ENCODE assay signal across 9 mouse cellular contexts in the genomic region with DNA sequence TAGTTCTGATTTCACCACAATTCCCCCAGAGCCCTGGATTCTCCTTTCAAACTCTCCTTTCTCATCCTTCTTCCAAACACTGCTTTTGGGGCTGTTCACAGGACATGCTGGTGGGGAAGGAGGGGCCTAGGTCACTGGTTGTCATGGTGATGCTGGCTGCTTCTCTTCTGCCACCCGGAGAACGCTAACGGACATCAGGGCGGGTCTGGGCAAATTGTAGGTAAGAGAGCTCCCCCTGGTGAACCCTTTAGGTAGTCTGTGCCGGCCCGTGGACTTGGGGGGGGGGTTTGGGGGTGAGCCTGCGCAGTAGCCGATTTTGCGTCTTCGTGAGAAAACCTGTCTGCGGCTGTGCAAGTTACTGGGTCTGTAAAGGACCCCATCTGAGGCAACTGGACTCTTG. TPM values are rescaled to one million over a fixed set of nuclear protein-coding genes. Genes with fewer than 3 reads are reported as not detected.
A peak's percentile ranks its signal among the peaks of the same experiment; 100 is the strongest.
DNase-seq lines count a peak whose midpoint lies in the region; ATAC-seq and TF ChIP-seq lines count a peak whose summit lies in the region.
"Had no signal": no experiment of that assay in that cellular context is flagged by ENCODE, and none has a peak within 500 bp of the region (broad histone marks: within the 10 kb centered on the region; RNA-seq: fewer than 3 reads in every experiment).

No protein-coding gene starts in this region.

- 9% methylated on average over 11 of the region's 11 CpGs for WGBS in cerebellum, adult 2 months
- 12% methylated on average over 11 of the region's 11 CpGs for WGBS in hindbrain, embryonic 10.5 days
- WGBS in lung, embryonic 15.5 days: 4% methylated on average over 11 of the region's 11 CpGs
- 9% methylated on average over 11 of the region's 11 CpGs for WGBS in olfactory bulb, adult 2 months

- H3K27ac ChIP-seq in MEL (ENCODE audit: control insufficient read depth, low read depth, low read length): no peak overlapping the region
- 0 out of 2 replicates have a peak overlapping the region, but pooled peaks have one; percentile 39 for H3K27ac ChIP-seq in cerebellum, adult 2 months (ENCODE audit: insufficient read depth, low read length)
- H3K27ac ChIP-seq in hindbrain, embryonic 10.5 days: no peak overlapping the region
- H3K27ac ChIP-seq in lung, embryonic 15.5 days: no peak overlapping the region
- H3K27ac ChIP-seq in olfactory bulb, adult 2 months (ENCODE audit: insufficient read depth, low read depth, low read length): no peak overlapping the region

- peak; percentile 62 for TF ChIP-seq RAD21 in MEL (IDR thresholded peaks at IDR 0.05; ENCODE audit: low read depth, low read length)

- peaks cover 3% of the 10 kb centered on the region for H3K79me2 ChIP-seq in MEL (ENCODE audit: control insufficient read depth, insufficient read depth, low read length, poor library complexity)

- peak; percentile 84 for DNase-seq in MEL (ENCODE audit: low read depth, low spot score)
- peak; percentile 71 to 85 for DNase-seq in cerebellum, adult 2 months
- DNase-seq in hindbrain, embryonic 10.5 days (ENCODE audit: low spot score): peak; percentile 73
- DNase-seq in layer of hippocampus, postnatal 10 days (ENCODE audit: low spot score in 2 of 2): peak; percentile 51 to 66
- DNase-seq in thymus, postnatal 0 days (ENCODE audit: low spot score): peak; percentile 66

- TF ChIP-seq POLR2A in MEL (IDR thresholded peaks at IDR 0.05; ENCODE audit: control insufficient read depth in 1 of 2, insufficient read depth in 1 of 2, low read depth in 1 of 2, low read length in 2 of 2, poor library complexity in 1 of 2): no peak
- TF ChIP-seq POLR2A in cerebellum, adult 2 months (IDR thresholded peaks at IDR 0.05; ENCODE audit: borderline replicate concordance, insufficient read depth, low read length): no peak
- no peak for TF ChIP-seq POLR2A in olfactory bulb, adult 2 months (IDR thresholded peaks at IDR 0.05; ENCODE audit: insufficient read depth, low read depth, low read length)

- H3K36me3 ChIP-seq in MEL (ENCODE audit: control insufficient read depth in 1 of 2, insufficient read depth in 2 of 2, low read length in 2 of 2): peaks cover 2 to 8% of the 10 kb centered on the region in 2 experiments; a peak in 2 of 4 replicates
- H3K36me3 ChIP-seq in hindbrain, embryonic 10.5 days: peaks cover 11% of the 10 kb centered on the region
- no peaks in the 10 kb centered on the region for H3K36me3 ChIP-seq in lung, embryonic 15.5 days

- no peak for TF ChIP-seq EP300 in MEL (IDR thresholded peaks at IDR 0.05; ENCODE audit: low read depth in 1 of 2, low read length in 2 of 2)

- TF ChIP-seq CTCF in MEL (IDR thresholded peaks at IDR 0.05 in 2 of 3, conservative IDR thresholded peaks at IDR 0.05 in 1 of 3; ENCODE audit: control insufficient read depth in 1 of 3, insufficient read depth in 1 of 3, low read depth in 2 of 3, low read length in 3 of 3, poor library complexity in 1 of 3, severe bottlenecking in 1 of 3): peak in 2 of 3 experiments; percentile 72 to 74; a peak in 5 of 6 replicates
- peak; percentile 57; the same call in 1 of the 2 replicates for TF ChIP-seq CTCF in cerebellum, adult 2 months (IDR thresholded peaks at IDR 0.05; ENCODE audit: borderline replicate concordance, insufficient read depth, low read depth, low read length)
- no peak for TF ChIP-seq CTCF in olfactory bulb, adult 2 months (IDR thresholded peaks at IDR 0.05; ENCODE audit: insufficient read depth, low read depth, low read length)

- peak; percentile 51 for ATAC-seq in frontal cortex, adult (ENCODE audit: low TSS enrichment)
- ATAC-seq in lung, embryonic 15.5 days (ENCODE audit: borderline replicate concordance, extremely low read depth, low FRiP score, low TSS enrichment): peak; percentile 15; the same call in 1 of the 2 replicates

- no peaks in the 10 kb centered on the region for H3K27me3 ChIP-seq in MEL (ENCODE audit: control insufficient read depth in 1 of 2, insufficient read depth in 2 of 2, low read length in 2 of 2)
- H3K27me3 ChIP-seq in cerebellum, adult 2 months (ENCODE audit: control insufficient read depth, insufficient read depth, low read length): no peaks in the 10 kb centered on the region
- H3K27me3 ChIP-seq in hindbrain, embryonic 10.5 days (ENCODE audit: insufficient read depth, poor library complexity, severe bottlenecking): no peaks in the 10 kb centered on the region
- H3K27me3 ChIP-seq in lung, embryonic 15.5 days: no peaks in the 10 kb centered on the region

- no peaks in the 10 kb centered on the region for H3K9me3 ChIP-seq in MEL (replicated peaks; ENCODE audit: insufficient read depth, low read length)
- H3K9me3 ChIP-seq in hindbrain, embryonic 10.5 days: no peaks in the 10 kb centered on the region; the same call in 1 of the 2 replicates
- no peaks in the 10 kb centered on the region for H3K9me3 ChIP-seq in lung, embryonic 15.5 days

- peaks cover 5 to 13% of the 10 kb centered on the region in 2 experiments for H3K4me1 ChIP-seq in MEL (ENCODE audit: control insufficient read depth in 1 of 2, insufficient read depth in 2 of 2, low read length in 2 of 2)
- H3K4me1 ChIP-seq in cerebellum, adult 2 months (ENCODE audit: control insufficient read depth, insufficient read depth, low read length): no peaks in the 10 kb centered on the region
- peaks cover 16% of the 10 kb centered on the region for H3K4me1 ChIP-seq in hindbrain, embryonic 10.5 days (replicated peaks)
- 0 out of 2 replicates have a peak, but pooled peaks cover 6% of the 10 kb centered on the region for H3K4me1 ChIP-seq in lung, embryonic 15.5 days
- H3K4me1 ChIP-seq in olfactory bulb, adult 2 months (ENCODE audit: control insufficient read depth, insufficient read depth, low read length): no peaks in the 10 kb centered on the region

- no peak overlapping the region for H3K9ac ChIP-seq in MEL (ENCODE audit: control insufficient read depth, low read depth, low read length, poor library complexity, severe bottlenecking)
- H3K9ac ChIP-seq in lung, embryonic 15.5 days: no peak overlapping the region

- H3K4me3 ChIP-seq in MEL (ENCODE audit: control insufficient read depth in 1 of 2, insufficient read depth in 1 of 2, low read depth in 2 of 2, low read length in 2 of 2): no peak overlapping the region
- H3K4me3 ChIP-seq in cerebellum, adult 2 months (replicated peaks; ENCODE audit: insufficient read depth, low read depth, low read length): peak overlapping the region; percentile 81
- peak overlapping the region; percentile 60 for H3K4me3 ChIP-seq in hindbrain, embryonic 10.5 days
- no peak overlapping the region for H3K4me3 ChIP-seq in lung, embryonic 15.5 days
- peak overlapping the region; percentile 40 for H3K4me3 ChIP-seq in olfactory bulb, adult 2 months (ENCODE audit: insufficient read depth, low read depth, low read length)

- peak overlapping the region; percentile 82 for H3K4me2 ChIP-seq in lung, embryonic 15.5 days

RNA-seq across cellular contexts. Expression of a gene that starts 1.8 kb away (rescaled TPM):
- 5.9 and 6.4 TPM in 2 replicates for total RNA-seq in MEL (2012; rRNA removed)
- 10 to 100 TPM in 1 of 2 experiments, not detected in 1; 21.7 TPM for polyA plus RNA-seq in MEL (2012; ENCODE audit: insufficient read depth in 1 of 2, insufficient read length in 2 of 2, low read depth in 1 of 2, low replicate concordance in 2 of 2, missing spikeins in 1 of 2)
- 47.9 and 50.5 TPM in 2 replicates for polyA plus RNA-seq in cerebellum, adult 2 months (2012; rRNA removed)
- polyA plus RNA-seq in hindbrain, embryonic 10.5 days (2016; fragmentation: Nextera tagmentation; extraction: Ambion mirVana): 8.8 and 10.2 TPM in 2 replicates
- total RNA-seq in layer of hippocampus, postnatal 10 days (2021): 10 to 100 TPM; 39.1 to 39.9 TPM
- 8.6 and 10.3 TPM in 2 replicates for polyA plus RNA-seq in lung, embryonic 15.5 days (2015; fragmentation: Nextera tagmentation; extraction: Ambion mirVana)
- not detected in 2 replicates for polyA plus RNA-seq in olfactory bulb, adult 2 months (2012; ENCODE audit: insufficient read depth, insufficient read length, low replicate concordance, missing spikeins)
- 14.0 and 14.5 TPM in 2 replicates for polyA plus RNA-seq in thymus, postnatal 0 days (2015; fragmentation: Nextera tagmentation; extraction: Ambion mirVana)

RNA-seq across cellular contexts. Expression of a gene that starts 4.0 kb away (rescaled TPM):
- 66.7 and 67.0 TPM in 2 replicates for total RNA-seq in MEL (2012; rRNA removed)
- polyA plus RNA-seq in MEL (2012; ENCODE audit: insufficient read depth in 1 of 2, insufficient read length in 2 of 2, low read depth in 1 of 2, low replicate concordance in 2 of 2, missing spikeins in 1 of 2): 10 to 100 TPM in 1 of 2 experiments, not detected in 1; 96.0 TPM
- polyA plus RNA-seq in cerebellum, adult 2 months (2012; rRNA removed): 40.6 and 46.8 TPM in 2 replicates
- polyA plus RNA-seq in hindbrain, embryonic 10.5 days (2016; fragmentation: Nextera tagmentation; extraction: Ambion mirVana): 26.6 and 32.5 TPM in 2 replicates
- total RNA-seq in layer of hippocampus, postnatal 10 days (2021): 10 to 100 TPM; 46.7 to 47.4 TPM
- 37.6 and 38.6 TPM in 2 replicates for polyA plus RNA-seq in lung, embryonic 15.5 days (2015; fragmentation: Nextera tagmentation; extraction: Ambion mirVana)
- not detected in 2 replicates for polyA plus RNA-seq in olfactory bulb, adult 2 months (2012; ENCODE audit: insufficient read depth, insufficient read length, low replicate concordance, missing spikeins)
- 24.5 and 28.3 TPM in 2 replicates for polyA plus RNA-seq in thymus, postnatal 0 days (2015; fragmentation: Nextera tagmentation; extraction: Ambion mirVana)

RNA-seq across cellular contexts. Expression of a gene that starts 19.2 kb away (rescaled TPM):
- 202 and 204 TPM in 2 replicates for total RNA-seq in MEL (2012; rRNA removed)
- 100 to 1,000 TPM in 1 of 2 experiments, not detected in 1; 283 TPM for polyA plus RNA-seq in MEL (2012; ENCODE audit: insufficient read depth in 1 of 2, insufficient read length in 2 of 2, low read depth in 1 of 2, low replicate concordance in 2 of 2, missing spikeins in 1 of 2)
- 165 and 174 TPM in 2 replicates for polyA plus RNA-seq in cerebellum, adult 2 months (2012; rRNA removed)
- 131 and 160 TPM in 2 replicates for polyA plus RNA-seq in hindbrain, embryonic 10.5 days (2016; fragmentation: Nextera tagmentation; extraction: Ambion mirVana)
- 10 to 100 TPM; 79.4 to 87.7 TPM for total RNA-seq in layer of hippocampus, postnatal 10 days (2021)
- 114 and 115 TPM in 2 replicates for polyA plus RNA-seq in lung, embryonic 15.5 days (2015; fragmentation: Nextera tagmentation; extraction: Ambion mirVana)
- not detected in 2 replicates for polyA plus RNA-seq in olfactory bulb, adult 2 months (2012; ENCODE audit: insufficient read depth, insufficient read length, low replicate concordance, missing spikeins)
- polyA plus RNA-seq in thymus, postnatal 0 days (2015; fragmentation: Nextera tagmentation; extraction: Ambion mirVana): 142 and 154 TPM in 2 replicates

RNA-seq across cellular contexts. Expression of a gene that starts 19.3 kb away (rescaled TPM):
- total RNA-seq in MEL (2012; rRNA removed): 96.5 and 107 TPM in 2 replicates
- polyA plus RNA-seq in MEL (2012; ENCODE audit: insufficient read depth in 1 of 2, insufficient read length in 2 of 2, low read depth in 1 of 2, low replicate concordance in 2 of 2, missing spikeins in 1 of 2): 100 to 1,000 TPM in 1 of 2 experiments, not detected in 1; 381 TPM
- 27.5 TPM in 2 replicates for polyA plus RNA-seq in cerebellum, adult 2 months (2012; rRNA removed)
- 206 and 214 TPM in 2 replicates for polyA plus RNA-seq in hindbrain, embryonic 10.5 days (2016; fragmentation: Nextera tagmentation; extraction: Ambion mirVana)
- 10 to 100 TPM; 31.8 to 33.2 TPM for total RNA-seq in layer of hippocampus, postnatal 10 days (2021)
- polyA plus RNA-seq in lung, embryonic 15.5 days (2015; fragmentation: Nextera tagmentation; extraction: Ambion mirVana): 155 TPM in 2 replicates
- polyA plus RNA-seq in olfactory bulb, adult 2 months (2012; ENCODE audit: insufficient read depth, insufficient read length, low replicate concordance, missing spikeins): not detected in 2 replicates
- 118 and 135 TPM in 2 replicates for polyA plus RNA-seq in thymus, postnatal 0 days (2015; fragmentation: Nextera tagmentation; extraction: Ambion mirVana)

RNA-seq across cellular contexts. Expression of a gene that starts 27.8 kb away (rescaled TPM):
- not detected in 2 replicates for total RNA-seq in MEL (2012; rRNA removed)
- polyA plus RNA-seq in MEL (2012; ENCODE audit: insufficient read depth in 1 of 2, insufficient read length in 2 of 2, low read depth in 1 of 2, low replicate concordance in 2 of 2, missing spikeins in 1 of 2): not detected
- polyA plus RNA-seq in cerebellum, adult 2 months (2012; rRNA removed): not detected in 2 replicates
- not detected in 2 replicates for polyA plus RNA-seq in hindbrain, embryonic 10.5 days (2016; fragmentation: Nextera tagmentation; extraction: Ambion mirVana)
- total RNA-seq in layer of hippocampus, postnatal 10 days (2021): not detected
- polyA plus RNA-seq in lung, embryonic 15.5 days (2015; fragmentation: Nextera tagmentation; extraction: Ambion mirVana): not detected in 2 replicates
- polyA plus RNA-seq in olfactory bulb, adult 2 months (2012; ENCODE audit: insufficient read depth, insufficient read length, low replicate concordance, missing spikeins): not detected in 2 replicates
- not detected in 2 replicates for polyA plus RNA-seq in thymus, postnatal 0 days (2015; fragmentation: Nextera tagmentation; extraction: Ambion mirVana)
- polyA plus RNA-seq: gonadal fat pad, adult 2 months had no signal

Comparison
In these comparisons a context has a peak if more than half of its experiments do, and no peak if none do; other contexts are left out.
1. H3K4me3 ChIP-seq: peak in cerebellum, adult 2 months (single experiment), hindbrain, embryonic 10.5 days (single experiment) and olfactory bulb, adult 2 months (single experiment); none in MEL (0 of 2) and lung, embryonic 15.5 days (single experiment).
2. Peak in every context shown above with its lines, with median percentiles within 50 percentile points of each other: DNase-seq.